Mouse (Mus musculus) adrenal gland, postnatal 4 days (tissue): ENCODE data around the gene Pacrg. TPM values are rescaled to one million over a fixed set of nuclear protein-coding genes. Genes with fewer than 3 reads are reported as not detected.
A peak's percentile ranks its signal among the peaks of the same experiment; 100 is the strongest.

Experiments used
- DNase-seq, 2 experiments: peaks; one replicate each; pipeline ENCODE4 v3.0.0; 2021 to 2022; ENCODE audit warnings: low spot score in 2 of 2, mixed read lengths in 2 of 2
- long read RNA-seq, 2 experiments: library from polyadenylated mRNA; stranded (forward); transcript quantifications; one replicate each; pipeline ENCODE4 v2.0.0; 2021
- total RNA-seq, 2 experiments: library from RNA; stranded (reverse); gene quantifications; 2 replicates each; pipeline ENCODE4 v1.2.3; 2021

The Pacrg gene
- 1 to 10 TPM; 4.2 to 4.4 TPM for total RNA-seq
- long read RNA-seq, experiment 1, partial matches to known transcripts, result 0 of 1 reads
- long read RNA-seq, experiment 1, other reads (novel, unspliced or antisense), result 0 of 1 reads
- long read RNA-seq, experiment 2, partial matches to known transcripts, result 0 of 2 reads
- long read RNA-seq, experiment 2, other reads (novel, unspliced or antisense), result 0 of 2 reads

DNA sequence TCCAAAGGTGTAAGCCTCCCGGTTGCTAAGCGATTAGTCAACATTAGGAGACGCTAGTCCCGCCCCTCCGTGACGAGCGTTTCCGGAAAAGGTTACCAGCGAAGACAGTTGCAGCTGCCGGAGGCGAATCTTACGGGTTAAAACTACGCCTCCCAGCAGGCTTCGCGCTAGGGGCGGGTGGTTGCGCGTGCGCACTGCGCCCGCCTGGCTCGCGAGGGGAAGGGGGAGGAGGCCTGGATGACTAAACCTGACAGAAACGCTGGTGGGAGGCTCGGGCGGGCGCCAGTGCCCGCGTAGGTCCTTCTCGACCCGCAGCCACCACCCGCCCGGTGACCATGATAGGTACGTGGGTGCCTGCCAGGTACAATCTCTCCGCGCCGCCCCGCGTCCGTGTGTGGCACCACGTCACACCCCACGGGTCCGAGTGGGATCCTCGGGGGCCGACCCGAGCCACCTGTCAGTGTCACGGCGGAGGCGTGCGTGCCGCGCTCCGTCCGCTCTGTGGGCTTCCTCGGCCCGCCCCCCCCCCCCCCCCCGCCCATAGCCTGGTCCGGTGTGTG lies at the start of gene Pacrg, which contains the start of gene Prkn:
TSS of gene Pacrg (minus strand) at position 164 of the 560 bp plus-strand sequence.
TSS of gene Prkn (plus strand) at position 237 of the 560 bp plus-strand sequence.
- DNase-seq, result peak; percentile 94 to 97

DNA sequence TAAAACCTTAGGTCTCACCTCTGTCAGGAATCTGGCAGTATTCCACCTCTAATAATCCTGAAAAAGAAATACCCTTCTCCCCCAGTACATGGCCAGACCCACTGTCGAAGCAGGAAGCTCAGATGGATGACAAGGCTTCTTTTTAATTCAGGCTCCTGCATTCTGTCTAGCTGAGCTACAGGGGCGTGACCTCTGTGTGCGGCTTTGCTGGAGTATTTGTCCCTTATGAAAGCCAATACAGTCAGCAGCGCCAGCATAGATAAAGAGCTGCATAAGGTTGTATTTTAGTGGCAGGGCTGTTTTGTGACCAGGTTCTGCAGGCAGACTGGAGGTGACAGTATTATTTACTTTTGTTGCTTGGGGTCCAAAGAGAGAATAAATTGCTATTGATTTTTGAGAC lies 47.8 kb upstream of the Pacrg start:
- DNase-seq, result no peak

DNA sequence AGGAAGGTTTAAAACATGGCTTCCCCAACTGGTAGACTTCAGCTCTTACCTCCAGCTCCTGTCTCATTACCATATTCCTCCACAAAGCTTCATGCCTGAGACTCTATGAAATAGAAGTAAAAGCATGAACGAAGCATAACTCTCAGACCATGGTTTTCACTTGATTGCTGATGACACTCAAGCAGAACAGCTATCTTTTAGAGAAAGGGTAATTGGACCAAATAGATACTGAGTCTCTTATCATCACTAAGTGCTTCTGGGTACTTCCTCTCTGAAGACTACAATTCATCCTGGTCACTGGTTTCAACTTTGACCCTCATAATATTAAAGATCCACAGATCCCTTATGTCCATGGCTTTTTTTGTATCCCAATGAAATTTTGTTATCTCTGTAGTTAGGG lies 42.1 kb upstream of the Pacrg start:
- no peak for DNase-seq

DNA sequence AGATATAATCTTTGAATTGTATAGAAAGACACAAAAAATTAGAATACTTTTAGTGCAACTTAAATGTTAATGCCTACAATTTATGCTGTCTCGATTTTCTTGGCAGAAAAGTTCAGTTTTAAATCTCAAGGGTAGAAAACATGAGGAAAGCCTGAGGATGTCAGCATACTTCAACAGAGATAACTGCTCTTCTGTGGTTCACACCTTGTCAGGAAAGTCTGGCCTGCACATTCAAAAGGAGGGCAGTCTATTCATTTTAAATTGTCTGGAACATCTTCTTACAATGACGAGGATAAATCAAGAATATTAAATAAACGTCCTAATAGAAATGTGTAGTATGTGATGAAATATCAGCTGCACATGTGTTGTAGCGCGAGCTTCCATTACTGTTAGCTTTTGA lies 38.9 kb upstream of the Pacrg start:
- no peak for DNase-seq

DNA sequence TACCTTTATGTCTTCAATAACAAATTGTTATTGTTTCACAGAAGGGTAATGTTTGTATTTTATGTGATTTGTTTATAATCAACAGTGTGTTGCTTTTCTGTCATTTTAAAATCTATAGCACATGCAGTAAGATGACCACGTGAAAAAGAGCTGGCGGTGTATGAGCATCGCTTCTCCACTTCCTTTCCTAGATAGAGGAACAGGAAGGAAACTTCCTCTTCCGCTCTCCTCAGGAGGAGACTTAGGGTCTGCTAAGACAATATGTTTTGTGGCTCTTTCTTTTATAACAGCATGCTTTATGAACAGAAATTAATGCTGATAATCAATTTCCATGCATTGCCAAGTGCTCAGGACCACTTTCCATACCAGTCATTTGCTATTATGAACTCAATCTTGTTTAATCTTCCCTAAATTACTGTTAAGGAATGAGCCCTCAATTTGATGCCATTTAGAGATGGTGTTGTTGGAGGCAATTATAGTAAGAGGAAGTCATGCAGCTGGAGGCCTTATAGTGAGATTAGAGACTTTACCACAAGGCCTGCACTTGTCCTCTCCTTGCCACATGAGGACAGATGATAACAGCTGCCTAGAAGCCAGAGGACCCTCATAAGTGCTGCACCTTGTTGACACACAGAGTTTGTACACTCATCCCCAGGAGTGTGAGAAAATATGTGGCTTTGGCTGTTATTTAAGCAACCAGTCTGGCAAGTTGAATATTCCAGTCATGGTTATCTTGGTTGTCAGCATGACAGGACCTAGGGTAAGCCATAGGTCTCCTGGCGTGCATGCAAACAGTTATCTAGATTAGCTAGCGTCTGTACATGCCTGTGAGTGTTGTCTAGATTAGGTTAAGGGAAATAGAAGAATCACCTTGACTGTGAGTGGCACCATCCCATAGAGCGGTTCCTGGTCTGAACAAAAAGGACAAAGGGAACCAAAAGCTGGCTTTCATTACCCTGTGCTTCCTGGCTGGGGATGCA lies 34.4 kb upstream of the Pacrg start:
- no peak for DNase-seq

DNA sequence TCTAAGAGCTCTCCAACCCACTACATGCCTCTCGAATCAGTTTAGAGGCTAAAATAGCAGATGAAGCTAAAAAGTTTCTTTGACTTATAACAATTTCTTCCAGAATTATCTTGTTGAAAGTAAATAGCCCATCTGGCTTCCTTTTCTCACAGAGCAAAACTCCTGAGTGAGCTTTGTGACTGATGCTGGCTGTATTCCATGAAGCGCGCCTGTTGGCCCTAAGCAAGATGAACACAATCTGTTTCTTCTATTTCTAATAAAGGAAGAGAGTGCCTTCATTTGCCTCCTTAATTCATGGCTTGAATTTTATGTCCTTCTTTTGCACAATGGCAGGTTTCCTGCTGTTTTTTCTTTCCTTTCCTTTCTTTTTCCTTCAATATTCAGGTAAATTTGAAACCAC lies 14.1 kb upstream of the Pacrg start:
- DNase-seq, result no peak

DNA sequence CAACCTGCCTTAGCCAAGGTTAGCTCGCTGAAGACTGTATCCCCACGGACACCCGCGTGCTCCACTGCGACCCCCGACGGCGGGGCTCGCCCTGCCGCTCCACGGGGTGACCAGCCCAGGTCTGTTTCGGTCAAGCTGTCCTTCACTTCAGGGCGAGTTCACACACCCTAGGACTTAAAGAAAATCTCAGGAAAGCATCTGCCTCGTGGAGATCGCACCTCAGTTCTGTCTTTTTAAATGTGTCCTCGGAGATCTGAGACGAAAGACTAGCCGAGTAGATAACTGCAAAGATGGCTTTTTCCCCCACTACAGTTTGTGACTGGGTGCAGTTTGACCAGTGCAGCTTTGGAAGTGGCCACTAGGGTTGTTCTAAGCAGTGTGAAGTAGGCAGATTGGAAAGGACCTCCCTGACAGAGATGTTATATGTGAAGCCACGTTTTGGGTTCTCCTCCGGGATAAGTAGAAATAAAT lies 655 bp upstream of the Pacrg start:
- DNase-seq, result peak; percentile 4 to 20

DNA sequence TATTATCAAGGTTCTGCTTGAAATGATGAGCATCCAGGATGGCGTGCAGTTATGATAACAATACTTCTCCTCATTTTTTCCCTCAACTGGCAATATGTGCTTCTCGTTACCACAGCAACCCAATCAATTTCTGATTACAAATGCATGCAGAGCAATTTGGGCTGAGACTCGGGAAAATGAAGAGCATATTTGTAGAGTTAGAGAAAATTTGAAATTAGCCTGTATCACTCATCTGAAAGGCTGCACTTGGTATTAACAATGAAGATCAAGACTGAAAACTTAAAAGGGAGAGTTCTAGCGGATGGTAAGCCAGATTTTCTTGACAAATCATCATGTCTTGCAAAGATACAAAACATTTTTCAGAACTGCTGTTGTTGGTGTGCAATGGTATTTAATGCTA lies 21.1 kb downstream of the Pacrg start:
- no peak for DNase-seq

DNA sequence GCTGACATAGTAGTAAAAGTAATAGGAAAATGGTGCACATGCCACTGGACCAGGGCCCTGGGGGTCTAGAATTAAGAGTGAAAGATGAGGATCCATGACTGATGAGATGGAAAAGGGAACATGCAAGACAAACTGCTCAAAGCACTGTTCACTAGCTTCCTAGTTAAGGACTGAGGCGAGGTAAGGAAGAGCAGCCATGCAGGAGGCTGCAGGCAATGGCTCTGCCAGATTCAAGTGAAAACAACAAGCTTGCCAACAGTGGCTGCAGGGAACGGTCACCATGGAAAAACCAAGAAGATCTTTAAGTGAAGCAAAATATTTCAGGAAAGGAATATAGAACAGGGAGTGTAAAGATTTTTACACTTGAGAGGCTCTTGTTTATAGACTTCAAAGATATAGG lies 31.5 kb downstream of the Pacrg start:
- DNase-seq, result no peak

DNA sequence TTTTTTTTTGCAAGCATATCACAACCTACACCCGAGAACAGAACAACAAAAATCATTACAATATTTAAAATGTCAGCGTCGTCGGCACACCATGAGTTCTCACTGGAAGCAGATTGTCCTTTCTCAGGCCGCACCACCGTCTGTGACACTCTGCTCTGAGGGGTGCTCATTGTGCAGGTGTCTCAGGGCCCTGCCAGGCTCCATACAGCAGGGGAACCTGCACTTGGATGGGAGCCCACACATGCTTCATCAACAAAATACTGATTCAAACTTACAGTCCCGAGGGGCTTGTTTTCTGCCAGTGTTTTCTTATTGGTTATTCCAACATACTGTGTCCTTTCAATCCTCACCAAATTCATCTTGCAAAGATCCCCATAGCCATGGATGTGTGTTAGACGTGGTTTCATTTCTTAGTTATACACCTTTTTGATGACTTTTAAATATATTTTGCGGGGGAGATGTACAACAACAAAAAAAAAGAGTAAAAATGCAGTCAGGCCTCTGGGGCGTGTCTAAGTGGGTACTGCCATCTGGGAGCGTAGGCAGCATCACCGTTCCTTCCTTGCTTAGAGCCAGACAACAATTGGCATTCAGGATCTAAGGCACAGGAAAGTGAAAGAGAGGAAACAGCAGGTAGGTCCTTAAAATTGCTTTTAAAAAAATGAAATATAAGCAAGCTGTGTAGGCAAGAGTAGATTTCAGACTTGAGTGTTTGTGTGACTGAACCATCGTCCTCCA lies 32.7 kb downstream of the Pacrg start:
- DNase-seq, result no peak

DNA sequence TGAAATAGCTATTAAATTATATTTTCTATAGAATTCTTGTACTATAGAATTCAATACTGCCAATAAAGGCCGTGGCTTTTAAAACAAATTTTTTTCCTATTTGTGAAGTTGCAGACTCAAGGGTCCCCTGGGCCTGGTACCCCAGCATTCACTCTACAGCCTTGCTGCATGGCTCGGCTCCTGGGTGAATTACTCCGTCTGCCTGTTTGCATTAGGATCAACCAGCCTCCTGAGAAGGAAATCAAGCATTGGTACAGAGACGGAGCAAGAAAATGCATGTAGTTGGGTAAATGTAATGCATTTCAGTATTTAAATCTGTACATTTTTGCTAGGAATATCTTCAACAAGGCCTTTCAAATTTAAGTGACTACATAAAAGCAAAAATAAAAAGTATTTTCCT lies 33.4 kb downstream of the Pacrg start:
- no peak for DNase-seq

DNA sequence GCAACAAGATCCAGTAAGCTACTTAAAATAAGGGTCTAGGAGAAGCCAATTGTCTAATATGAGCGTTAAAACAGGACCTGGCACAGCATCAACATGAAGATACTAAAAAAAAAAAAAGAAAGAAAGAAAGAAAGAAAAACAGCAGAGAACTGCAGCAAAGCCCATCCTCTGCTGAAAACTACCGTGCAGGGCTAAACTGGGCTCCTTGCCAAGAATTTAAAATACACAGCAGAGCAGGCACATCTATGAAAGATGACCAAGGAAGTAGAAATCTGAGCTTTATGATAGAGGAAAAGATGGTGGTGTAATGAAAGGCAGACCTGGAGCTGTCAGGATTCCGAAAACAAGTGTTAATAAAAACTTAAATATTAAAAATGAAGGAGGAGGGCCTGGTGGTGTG lies 48.5 kb downstream of the Pacrg start:
- no peak for DNase-seq

DNA sequence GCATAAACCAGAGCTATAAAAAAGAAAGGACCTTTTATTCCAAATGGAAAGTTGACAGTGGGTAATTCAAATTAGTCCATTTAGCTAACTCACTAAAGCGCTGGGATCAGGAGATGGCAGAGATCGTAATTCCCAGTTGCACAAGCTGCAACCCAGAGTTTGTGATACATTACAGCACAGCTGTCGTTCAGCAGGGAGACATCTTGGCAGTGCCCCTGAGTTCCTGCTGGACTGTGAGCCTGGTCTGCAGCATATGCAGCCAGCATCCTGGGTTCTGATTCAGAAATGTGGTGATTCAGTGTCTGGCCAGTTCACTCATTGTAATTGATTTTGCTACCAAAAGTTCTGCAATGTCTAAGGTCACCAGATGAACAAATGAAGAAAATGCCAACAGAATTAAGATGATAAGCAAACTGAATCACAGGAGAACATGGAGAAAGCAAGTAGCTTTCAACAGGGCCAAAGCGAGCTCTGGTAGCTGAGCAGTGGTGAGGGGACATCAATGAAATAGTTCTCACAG lies 55.6 kb downstream of the Pacrg start:
- no peak for DNase-seq

DNA sequence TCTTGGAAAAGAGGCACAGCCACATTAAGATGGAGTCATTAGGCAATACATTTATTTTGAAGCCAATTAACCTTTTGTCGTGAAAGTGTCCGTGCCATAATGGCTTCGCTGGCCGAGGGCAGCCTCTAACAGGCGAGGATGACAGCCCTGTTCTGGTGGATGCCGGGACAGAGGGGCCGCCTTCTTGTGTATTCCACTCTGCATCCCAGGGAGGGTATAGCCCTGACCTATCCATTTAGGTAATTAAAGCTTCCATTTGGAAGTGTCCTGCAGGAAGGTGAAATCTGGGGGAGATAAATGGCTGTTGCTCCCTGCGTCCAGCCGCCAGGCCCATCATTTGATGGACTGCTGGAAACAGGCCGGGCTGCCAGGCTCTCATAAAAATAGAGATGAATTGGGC lies 63.6 kb downstream of the Pacrg start:
- no peak for DNase-seq

DNA sequence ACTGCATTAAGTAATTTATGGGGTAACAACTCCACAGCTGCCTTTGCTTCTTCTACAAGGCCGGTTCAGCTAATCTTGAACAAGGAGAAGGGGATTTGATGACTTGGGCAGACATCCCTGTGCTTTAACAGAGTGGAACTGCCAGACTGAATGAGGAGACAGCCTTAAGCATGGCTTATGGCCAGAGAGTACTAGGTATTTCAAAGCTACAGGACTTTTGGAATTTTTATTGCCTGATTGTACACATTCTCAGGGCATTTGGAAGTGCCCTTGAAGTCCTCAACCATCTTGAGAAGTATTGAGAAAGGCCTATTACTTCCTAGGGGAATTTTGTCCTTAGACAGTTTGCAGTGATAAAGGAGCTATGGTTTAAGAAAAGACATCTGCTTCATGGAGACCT lies 65.6 kb downstream of the Pacrg start:
- DNase-seq, result no peak

DNA sequence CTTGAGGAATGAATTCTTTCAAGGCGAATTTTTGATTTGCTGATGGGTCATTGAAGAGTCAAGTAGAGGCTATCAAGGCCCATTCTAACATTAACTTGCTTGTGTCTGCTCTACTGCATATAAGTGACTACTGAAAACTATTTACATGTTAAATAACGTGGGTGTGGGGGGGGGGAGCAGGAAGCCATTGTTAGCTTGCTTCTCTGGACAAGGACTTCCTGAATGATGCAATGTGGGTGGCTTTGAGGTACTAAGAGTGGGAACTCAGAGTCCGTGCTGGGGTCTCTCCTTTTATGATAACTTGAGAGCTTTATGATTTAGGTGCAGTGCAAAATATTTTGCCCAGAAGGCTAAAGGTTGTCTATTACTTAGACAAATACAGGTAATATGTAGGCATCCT lies 67.9 kb downstream of the Pacrg start:
- DNase-seq, result no peak

DNA sequence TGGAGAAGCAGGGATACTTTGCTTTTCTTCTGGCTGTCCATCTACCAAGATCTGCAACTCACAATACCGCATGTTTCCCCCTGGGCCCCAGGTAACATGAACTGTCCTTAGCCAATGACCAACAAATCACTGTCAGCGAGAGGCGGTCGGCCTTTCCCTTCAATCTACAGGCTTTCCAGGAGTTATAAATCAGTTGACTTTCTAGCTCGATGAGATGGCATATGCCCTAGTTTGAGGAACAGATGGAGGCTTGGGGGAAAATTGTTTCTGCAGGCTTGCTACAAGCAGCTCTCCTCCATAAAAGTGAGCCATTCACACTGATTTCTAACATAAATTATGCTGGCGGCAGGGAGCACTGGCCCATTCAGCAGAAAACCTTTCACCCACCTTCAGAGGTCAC lies 70.2 kb downstream of the Pacrg start:
- DNase-seq, result no peak

DNA sequence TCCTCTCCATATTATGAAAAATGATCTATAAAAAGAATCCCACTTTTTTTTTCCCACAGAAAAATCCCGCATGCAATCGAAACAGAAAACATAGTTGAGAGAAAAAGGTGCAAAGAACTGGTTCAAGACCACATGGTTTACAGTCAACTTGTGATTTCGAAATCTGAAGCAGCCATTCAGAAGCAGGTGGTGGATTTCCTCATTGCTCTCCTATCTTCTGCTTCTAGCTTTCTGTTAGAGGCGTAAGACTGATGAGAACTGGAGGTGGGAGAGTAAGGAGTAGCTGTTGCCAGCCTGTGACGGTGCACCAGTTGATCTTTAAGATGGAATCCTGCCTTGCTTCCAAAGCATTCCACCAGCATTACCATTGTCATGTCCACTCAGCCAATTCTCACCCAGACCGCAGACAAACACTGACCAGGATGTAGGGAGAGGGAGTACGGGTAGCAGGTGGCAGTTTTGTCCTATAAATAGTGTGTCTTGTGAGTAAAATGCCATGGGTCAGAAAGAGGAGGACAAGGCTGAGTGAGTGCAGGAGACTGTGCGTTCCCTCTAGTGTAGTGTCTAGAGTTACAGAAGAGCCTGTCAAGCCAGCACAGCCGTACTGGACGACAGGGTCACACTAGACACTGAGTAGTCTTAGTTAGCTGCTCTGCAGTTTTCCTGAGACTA lies 73.2 kb downstream of the Pacrg start:
- DNase-seq, result no peak

DNA sequence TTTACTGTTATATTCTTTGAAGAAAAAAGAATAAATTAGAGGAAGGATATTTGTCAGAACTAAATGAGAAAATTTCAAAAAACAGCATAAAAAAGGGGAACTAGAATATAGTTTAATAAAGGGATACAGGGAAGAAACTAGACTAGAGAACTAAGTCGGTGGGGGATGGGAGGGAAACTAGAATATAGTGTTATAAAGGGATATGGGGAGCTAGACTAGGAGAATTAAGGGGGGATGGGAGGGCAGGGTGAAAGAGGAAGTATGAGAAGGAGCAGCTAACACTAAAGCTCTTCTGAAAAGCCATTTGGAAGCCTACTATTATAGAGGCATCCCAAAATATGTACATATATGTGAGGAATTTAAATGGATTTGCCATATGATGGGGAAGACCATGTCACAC lies 75.8 kb downstream of the Pacrg start:
- no peak for DNase-seq

DNA sequence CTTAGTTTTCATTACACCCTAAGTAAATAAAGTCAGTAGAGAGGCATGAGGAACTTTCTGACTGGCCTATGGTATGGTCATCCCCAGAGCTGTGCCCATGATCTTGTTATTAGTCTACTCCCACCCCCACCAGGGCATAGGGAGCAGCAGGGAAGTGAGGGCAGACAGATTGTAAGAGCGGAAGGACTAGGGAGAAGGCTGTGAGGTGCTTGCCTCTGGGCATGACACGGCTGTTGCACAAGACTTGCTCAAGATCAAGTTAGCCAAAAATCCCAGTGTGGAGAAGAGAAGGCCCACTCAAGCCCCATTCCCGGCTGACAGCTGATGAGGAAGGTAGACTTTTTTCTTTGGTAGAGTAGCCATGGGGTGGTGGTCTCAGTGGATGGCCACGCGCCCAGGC lies 82.7 kb downstream of the Pacrg start:
- no peak for DNase-seq
